Mouse (Mus musculus) liver, adult (tissue): Measurements from ENCODE around the gene Nfkb2.
A peak's percentile ranks its signal among the peaks of the same experiment; 100 is the strongest.

ENCODE experiments used
- GATA4 ChIP-seq: IDR thresholded peaks from 2 replicates; pipeline ENCODE4 v1.6.1; 2014; ENCODE audit warnings: mild to moderate bottlenecking, low read length; ENCODE audit not compliant: insufficient replicate concordance

The Nfkb2 gene

DNA sequence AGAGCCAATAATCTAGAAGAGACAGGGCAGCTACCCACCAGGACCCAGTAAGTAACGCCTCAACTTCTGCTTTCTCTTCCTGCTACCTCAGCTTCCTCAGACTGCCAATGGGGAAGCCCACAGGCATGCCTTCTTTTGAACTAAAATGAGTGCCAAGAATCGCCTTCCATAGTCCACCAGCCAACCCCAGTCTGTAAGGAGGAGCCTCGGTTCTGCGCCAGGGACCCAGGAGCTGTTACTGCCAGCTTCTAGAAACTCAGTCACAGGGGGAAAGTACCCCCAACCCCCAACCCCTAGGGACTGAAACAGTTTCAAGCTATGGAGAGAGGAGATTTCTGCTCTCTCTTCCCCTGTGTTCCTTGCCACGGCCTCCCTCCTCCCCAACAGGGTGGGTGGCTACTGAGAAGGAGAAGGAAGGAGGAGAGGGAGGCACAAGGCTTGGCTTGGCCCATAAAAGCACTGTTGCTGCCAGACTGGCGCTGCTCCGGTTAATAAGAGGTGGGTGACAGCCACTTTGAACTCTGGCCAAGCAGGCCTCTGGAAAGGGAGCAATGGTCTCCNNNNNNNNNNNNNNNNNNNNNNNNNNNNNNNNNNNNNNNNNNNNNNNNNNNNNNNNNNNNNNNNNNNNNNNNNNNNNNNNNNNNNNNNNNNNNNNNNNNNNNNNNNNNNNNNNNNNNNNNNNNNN, 35.3 kb downstream of the Nfkb2 start:
- no peak for TF ChIP-seq GATA4

DNA sequence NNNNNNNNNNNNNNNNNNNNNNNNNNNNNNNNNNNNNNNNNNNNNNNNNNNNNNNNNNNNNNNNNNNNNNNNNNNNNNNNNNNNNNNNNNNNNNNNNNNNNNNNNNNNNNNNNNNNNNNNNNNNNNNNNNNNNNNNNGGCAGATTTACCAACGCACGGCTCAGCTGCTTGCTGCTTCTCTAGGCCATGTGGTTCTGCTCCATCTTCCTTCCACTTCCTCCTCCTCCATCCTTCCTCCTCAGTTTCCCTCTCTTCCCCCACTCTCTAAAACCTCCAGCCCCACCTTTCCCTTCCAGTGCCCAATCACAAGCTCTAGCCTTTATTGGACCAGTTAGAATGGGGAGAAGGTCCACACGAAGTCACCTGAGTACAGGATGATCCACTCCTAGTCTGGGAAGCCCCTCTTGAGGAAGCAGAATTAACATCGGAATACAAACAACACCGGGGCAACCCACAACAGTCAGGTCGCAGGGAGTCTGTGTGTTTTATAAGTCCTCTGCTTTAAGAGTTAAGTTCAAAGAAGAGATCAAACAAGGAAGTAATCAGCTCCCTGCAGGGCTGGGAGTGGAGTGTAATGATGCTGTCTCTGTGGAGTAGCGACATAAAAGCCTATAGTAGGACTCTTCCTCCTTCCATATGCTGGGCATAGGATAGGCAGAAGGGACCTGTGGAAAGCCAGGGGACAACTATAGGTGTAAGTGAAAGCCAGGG, 40.7 kb downstream of the Nfkb2 start:
- no peak for TF ChIP-seq GATA4

DNA sequence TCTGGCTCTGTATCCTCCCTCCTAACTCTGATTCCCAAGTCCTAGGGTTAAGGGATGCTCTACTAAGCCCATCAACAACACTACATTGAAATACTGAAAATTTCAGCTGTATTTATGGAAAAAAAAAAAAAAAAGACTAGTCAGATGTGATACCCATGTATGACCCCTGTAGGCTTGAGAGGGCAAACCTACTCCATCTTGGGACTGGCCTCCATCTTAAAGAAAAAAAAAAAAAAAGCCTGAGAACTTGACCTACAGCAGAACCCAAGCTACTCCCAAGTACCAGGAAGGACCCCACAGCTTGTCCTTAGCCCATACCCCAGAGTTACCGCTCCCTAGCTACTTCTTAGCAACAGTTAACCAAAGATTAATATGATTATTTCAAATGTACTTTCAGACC, 43.0 kb downstream of the Nfkb2 start:
- no peak for TF ChIP-seq GATA4

DNA sequence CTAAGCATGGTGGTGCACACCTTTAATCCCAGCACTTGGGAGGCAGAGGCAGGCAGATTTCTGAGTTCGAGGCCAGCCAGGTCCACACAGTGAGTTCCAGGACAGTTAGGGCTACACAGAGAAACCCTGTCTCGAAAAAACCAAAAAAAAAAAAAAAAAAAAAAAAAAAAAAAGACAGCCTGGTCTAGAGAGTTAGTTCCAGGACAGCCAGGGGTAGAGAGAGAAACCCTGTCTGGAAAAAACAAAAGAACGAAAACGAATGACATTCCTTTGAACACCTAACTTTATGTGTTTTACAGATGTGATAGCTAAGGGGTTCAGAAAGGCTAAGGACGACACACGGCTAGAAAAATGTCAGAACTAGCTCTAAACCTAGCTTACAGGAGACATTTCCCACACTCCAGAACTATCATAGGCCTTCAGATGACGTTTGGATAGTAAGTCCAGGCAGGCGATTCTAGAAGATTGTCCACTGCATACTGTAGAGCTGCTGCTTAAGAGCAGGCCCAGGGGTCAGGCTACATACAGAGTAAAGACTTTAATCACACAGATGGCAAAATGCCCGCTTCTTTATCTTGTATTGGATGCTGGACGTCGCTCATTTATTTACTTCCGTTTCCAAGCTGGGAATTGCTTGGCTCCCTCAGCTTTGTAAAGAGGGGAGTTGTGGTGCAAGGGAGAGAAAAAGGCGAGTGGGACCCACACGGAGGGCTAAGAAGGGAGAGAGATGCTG, 44.0 kb downstream of the Nfkb2 start:
- no peak; the same call in 1 of the 2 replicates for TF ChIP-seq GATA4

DNA sequence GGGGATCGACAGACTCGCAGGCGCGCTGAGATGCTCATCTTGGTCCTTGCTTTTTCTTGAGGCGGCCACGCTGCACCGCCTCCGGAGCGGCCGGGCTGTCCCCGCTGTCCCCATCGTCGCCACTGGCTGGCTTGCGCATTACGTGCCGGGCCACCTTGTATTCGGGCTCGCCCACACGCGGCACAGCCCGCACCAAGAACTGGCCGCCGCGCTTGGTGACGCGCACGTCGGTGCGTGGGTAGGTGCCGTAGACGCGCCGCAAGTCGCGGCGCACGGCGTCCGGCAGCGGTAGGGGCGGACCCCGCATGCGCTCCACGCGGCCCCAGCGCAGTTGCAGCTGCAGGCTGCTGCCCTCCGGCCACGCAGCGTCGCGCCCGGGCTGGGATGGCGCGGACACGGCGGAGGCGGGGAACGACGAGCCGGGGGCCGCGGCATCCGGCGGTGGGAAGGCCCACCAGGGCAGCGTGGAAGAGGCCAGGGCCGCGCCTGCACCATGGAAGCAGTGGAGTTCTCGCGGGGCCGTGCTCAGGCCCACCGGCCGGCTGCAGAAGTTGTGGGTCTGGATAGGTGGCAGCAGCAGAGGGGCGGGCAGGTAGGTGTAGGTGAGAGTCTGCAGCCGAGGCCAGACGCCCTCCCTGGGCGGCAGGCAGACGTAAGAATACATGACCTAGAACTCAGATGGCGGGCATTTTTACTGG, 44.8 kb downstream of the Nfkb2 start:
- TF ChIP-seq GATA4 = no peak

DNA sequence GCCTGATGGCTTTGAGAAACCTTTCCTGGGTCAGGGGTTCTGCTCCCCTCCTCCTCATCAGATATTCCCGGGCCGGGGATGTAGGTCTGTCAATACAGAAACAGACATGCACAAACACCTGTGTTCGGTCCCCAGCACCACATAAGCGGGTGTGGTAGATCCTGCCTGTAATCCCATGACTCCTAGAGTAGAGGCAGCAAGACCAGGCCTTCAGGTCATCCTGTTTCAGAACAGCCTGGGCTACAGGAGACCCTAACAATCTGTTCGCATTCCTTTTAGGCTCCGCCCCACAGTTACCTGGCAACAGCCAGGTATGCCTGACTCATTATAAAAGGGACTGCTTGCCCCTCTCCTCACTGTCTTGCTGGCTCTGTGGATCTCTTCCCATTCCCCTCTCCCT, 45.4 kb downstream of the Nfkb2 start:
- no peak for TF ChIP-seq GATA4

DNA sequence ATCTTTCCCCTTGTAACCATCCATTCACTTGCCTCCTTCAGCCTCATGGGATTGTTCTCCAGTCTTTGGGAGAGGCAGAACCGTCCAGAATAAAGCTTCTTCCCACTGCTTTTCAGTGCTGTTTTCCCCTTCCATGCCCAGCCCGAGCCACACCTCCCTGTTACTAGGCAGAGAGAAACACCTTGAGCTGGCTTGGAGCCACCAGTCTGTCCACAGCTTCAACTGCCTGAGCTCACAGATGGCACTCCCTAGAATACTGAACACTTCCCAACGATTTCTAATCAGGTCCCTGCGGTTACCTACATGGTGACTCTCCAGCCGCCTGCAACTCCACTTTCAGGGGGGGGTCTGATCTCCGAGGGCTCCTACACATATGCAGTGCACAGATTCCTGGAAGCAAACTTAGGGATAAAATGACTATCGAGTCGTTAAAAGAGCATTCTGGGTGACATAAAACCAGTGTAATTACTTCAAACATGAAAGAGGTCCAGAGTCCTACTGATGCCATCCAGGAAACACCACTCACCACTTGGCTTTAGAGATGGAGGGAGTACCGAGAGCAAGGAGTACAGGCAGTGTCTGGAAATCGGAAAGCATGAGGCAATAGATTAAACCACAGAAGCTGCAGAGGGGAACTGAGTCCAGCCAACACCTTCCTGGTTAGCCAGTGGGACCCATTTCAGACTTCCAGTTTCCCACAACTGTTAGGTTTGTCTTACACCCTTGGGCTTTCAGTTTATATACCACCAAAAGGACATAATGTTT, 46.2 kb downstream of the Nfkb2 start, which contains the start of gene 2310034G01Rik:
TSS of gene 2310034G01Rik (minus strand) at position 135 of the 765 bp plus-strand sequence.
- TF ChIP-seq GATA4 = no peak

DNA sequence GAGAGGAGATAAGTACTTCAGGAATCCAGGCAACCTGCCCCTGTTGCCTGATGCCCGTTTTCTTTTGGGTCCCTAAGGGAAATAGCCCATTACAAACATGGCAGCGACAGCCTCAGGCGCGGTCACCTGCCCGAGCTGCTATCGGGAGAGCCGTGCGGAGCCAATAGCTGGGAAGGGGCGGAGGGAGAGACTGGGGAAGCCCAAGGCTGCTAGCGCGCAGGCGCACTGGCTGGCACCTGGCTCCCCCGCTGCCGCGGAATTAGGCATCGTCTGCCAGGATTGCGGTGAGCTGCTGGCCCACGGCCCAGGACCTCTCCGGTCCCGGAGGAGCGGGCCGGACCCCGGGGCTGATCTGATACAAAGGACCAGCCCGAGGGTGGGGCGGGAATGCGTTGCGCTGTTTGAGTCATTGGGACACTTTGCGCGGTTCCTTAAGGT, 52.6 kb downstream of the Nfkb2 start:
- TF ChIP-seq GATA4 = peak; percentile 55; the same call in 1 of the 2 replicates

DNA sequence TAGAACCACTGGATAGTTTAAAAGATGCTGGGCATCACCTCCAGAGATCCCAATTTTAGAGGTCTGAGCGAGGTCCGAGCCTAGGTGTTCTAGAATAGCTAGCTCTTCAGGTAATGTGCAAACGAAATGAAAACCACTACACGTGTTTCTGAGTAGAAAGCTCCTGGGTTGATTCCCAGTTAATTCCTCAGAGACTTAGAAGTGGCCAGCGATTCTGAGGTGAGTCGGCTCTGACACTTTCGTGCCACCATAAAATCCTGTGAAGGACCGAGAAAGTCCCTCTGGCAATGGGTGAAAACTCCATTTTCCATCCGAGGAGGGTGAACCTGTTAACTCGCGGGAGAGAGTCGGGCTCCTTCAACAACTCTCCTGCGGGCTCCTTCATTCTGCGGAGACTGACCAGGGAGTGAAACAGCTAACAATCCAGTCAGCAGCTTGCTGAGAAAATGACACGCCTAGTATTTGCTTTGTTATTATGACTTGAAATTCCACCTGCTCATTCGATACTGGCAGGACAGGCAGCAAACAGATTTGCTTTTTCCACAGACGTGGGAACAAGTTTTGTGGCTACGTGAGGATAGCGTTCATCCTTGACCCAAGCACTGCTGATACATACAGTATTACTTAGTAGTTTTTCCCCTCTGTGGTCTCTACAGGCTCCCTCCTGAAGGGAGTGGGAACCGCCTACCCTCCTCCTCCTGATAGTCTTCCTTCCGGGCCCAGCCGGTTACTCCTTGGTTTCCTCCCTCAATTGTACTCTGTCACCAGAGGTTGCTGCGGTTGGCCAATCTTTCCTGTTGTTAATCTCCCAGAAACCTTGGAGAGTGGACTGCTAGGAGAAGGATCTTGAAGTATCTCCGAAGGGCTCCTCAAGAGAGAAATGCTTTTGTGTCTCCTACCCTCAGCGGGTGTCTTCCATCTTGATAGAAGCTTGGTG, 53.5 kb downstream of the Nfkb2 start:
- TF ChIP-seq GATA4 = no peak

DNA sequence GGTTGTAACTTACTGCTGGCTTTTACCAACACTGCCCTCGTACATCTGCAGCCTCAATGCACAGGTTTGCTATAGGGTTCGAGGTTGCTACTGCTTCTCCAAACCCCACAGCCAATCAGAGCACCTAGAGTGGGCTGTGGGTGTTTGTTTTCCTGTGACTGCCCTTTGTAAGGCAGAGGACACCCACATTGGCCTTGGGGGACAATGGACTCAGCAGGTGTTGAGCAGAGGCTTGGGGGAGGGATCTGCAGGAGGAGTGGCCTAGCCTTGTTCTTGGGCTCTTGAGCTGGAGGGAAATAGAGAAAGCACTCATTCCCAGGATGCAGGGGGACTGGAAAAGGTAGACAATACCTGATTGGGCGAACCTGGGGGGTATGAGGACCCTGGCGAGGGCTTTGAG, 54.3 kb downstream of the Nfkb2 start:
- no peak for TF ChIP-seq GATA4
